Mouse (Mus musculus): ENCODE data around the gene Plekha5. TPM values are rescaled to one million over a fixed set of nuclear protein-coding genes. Genes with fewer than 3 reads are reported as not detected.
A peak's percentile ranks its signal among the peaks of the same experiment; 100 is the strongest.

The Plekha5 gene
- polyA plus RNA-seq, 1 experiment from 2014 or later: 45.4 TPM

- H3K4me2 ChIP-seq (replicated peaks; ENCODE audit: low read depth, low read length): no peak overlapping the region
- H3K4me1 ChIP-seq (ENCODE audit: insufficient read depth, low read length): no peaks in the 10 kb centered on the region
- 0 out of 2 replicates have a peak, but pooled peaks cover 6% of the 10 kb centered on the region for H3K36me3 ChIP-seq (ENCODE audit: insufficient read depth, low read length)
- 47% methylated on average over 3 of the region's 3 CpGs for WGBS
- ATAC-seq (ENCODE audit: low FRiP score, low TSS enrichment): no peak
- no peak overlapping the region for H3K27ac ChIP-seq (ENCODE audit: low read length)
- H3K4me3 ChIP-seq (ENCODE audit: low read length): no peak overlapping the region
- H3K27me3 ChIP-seq (ENCODE audit: insufficient read depth, low read length): no peaks in the 10 kb centered on the region
- no peaks in the 10 kb centered on the region for H3K9me3 ChIP-seq (ENCODE audit: low read length)
- no peak overlapping the region for H3K9ac ChIP-seq (replicated peaks; ENCODE audit: low read length)
Observed at GRCm38 (mm10) chr6:140605732-140606131, 181.9 kb downstream of the Plekha5 start.

- 0 out of 2 replicates have a peak, but pooled peaks cover 2% of the 10 kb centered on the region for H3K36me3 ChIP-seq (ENCODE audit: insufficient read depth, low read length)
- ATAC-seq (ENCODE audit: low FRiP score, low TSS enrichment): no peak
- 50% methylated on average over 10 of the region's 10 CpGs for WGBS
Observed at GRCm38 (mm10) chr6:140606534-140606933, 182.7 kb downstream of the Plekha5 start.

GRCm38 (mm10) chr6:140608666-140609065 is 184.8 kb downstream of the Plekha5 start:
- no peaks in the 10 kb centered on the region for H3K27me3 ChIP-seq (ENCODE audit: insufficient read depth, low read length)
- WGBS: 94% methylated on average over 6 of the region's 6 CpGs
- H3K9me3 ChIP-seq (ENCODE audit: low read length): no peaks in the 10 kb centered on the region
- no peaks in the 10 kb centered on the region for H3K36me3 ChIP-seq (ENCODE audit: insufficient read depth, low read length)
- ATAC-seq (ENCODE audit: low FRiP score, low TSS enrichment): no peak
- H3K27ac ChIP-seq (ENCODE audit: low read length): no peak overlapping the region
- no peak overlapping the region for H3K4me3 ChIP-seq (ENCODE audit: low read length)
- H3K4me1 ChIP-seq (ENCODE audit: insufficient read depth, low read length): peaks cover 3% of the 10 kb centered on the region; the same call in 1 of the 2 replicates
- no peak overlapping the region for H3K9ac ChIP-seq (replicated peaks; ENCODE audit: low read length)
- no peak overlapping the region for H3K4me2 ChIP-seq (replicated peaks; ENCODE audit: low read depth, low read length)

More at GRCm38 (mm10) chr6:140606534-140606933, 182.7 kb downstream of the Plekha5 start:
- Histone ChIP-seq H3K27me3 (ENCODE audit: insufficient read depth, low read length) (no peaks in the 10 kb centered on the region), H3K4me1 (ENCODE audit: insufficient read depth, low read length) (peaks cover 2% of the 10 kb centered on the region; the same call in 1 of the 2 replicates), H3K4me3 (ENCODE audit: low read length) (no peak overlapping the region), H3K4me2 (replicated peaks; ENCODE audit: low read depth, low read length) (no peak overlapping the region), H3K9me3 (ENCODE audit: low read length) (no peaks in the 10 kb centered on the region), H3K27ac (ENCODE audit: low read length) (no peak overlapping the region), H3K9ac (replicated peaks; ENCODE audit: low read length) (no peak overlapping the region)

GRCm38 (mm10) chr6:140609533-140609932 is 185.7 kb downstream of the Plekha5 start:
- ATAC-seq (ENCODE audit: low FRiP score, low TSS enrichment): no peak
- Histone ChIP-seq H3K9ac (replicated peaks; ENCODE audit: low read length) (no peak overlapping the region), H3K4me1 (ENCODE audit: insufficient read depth, low read length) (peaks cover 3% of the 10 kb centered on the region; the same call in 1 of the 2 replicates), H3K36me3 (ENCODE audit: insufficient read depth, low read length) (no peaks in the 10 kb centered on the region), H3K27ac (ENCODE audit: low read length) (no peak overlapping the region), H3K4me3 (ENCODE audit: low read length) (no peak overlapping the region), H3K4me2 (replicated peaks; ENCODE audit: low read depth, low read length) (no peak overlapping the region), H3K27me3 (ENCODE audit: insufficient read depth, low read length) (no peaks in the 10 kb centered on the region), H3K9me3 (ENCODE audit: low read length) (no peaks in the 10 kb centered on the region)
- 83% methylated on average over 4 of the region's 4 CpGs for WGBS

GRCm38 (mm10) chr6:140610117-140610516 is 186.3 kb downstream of the Plekha5 start:
- H3K4me3 ChIP-seq (ENCODE audit: low read length): no peak overlapping the region
- no peaks in the 10 kb centered on the region for H3K9me3 ChIP-seq (ENCODE audit: low read length)
- H3K27me3 ChIP-seq (ENCODE audit: insufficient read depth, low read length): no peaks in the 10 kb centered on the region
- H3K9ac ChIP-seq (replicated peaks; ENCODE audit: low read length): no peak overlapping the region
- no peak overlapping the region for H3K4me2 ChIP-seq (replicated peaks; ENCODE audit: low read depth, low read length)
- no peak for ATAC-seq (ENCODE audit: low FRiP score, low TSS enrichment)
- WGBS: 75% methylated on average over 5 of the region's 5 CpGs
- peaks cover 3% of the 10 kb centered on the region; the same call in 1 of the 2 replicates for H3K4me1 ChIP-seq (ENCODE audit: insufficient read depth, low read length)
- no peaks in the 10 kb centered on the region for H3K36me3 ChIP-seq (ENCODE audit: insufficient read depth, low read length)
- no peak overlapping the region for H3K27ac ChIP-seq (ENCODE audit: low read length)

- 64% methylated on average over 4 of the region's 4 CpGs for WGBS
- H3K4me3 ChIP-seq (ENCODE audit: low read length): no peak overlapping the region
- peaks cover 3% of the 10 kb centered on the region; the same call in 1 of the 2 replicates for H3K4me1 ChIP-seq (ENCODE audit: insufficient read depth, low read length)
- no peaks in the 10 kb centered on the region for H3K36me3 ChIP-seq (ENCODE audit: insufficient read depth, low read length)
- no peak overlapping the region for H3K27ac ChIP-seq (ENCODE audit: low read length)
- no peaks in the 10 kb centered on the region for H3K9me3 ChIP-seq (ENCODE audit: low read length)
- H3K9ac ChIP-seq (replicated peaks; ENCODE audit: low read length): no peak overlapping the region
- no peaks in the 10 kb centered on the region for H3K27me3 ChIP-seq (ENCODE audit: insufficient read depth, low read length)
- no peak overlapping the region for H3K4me2 ChIP-seq (replicated peaks; ENCODE audit: low read depth, low read length)
- no peak for ATAC-seq (ENCODE audit: low FRiP score, low TSS enrichment)
Observed at GRCm38 (mm10) chr6:140611282-140611681, 187.4 kb downstream of the Plekha5 start.

DNA sequence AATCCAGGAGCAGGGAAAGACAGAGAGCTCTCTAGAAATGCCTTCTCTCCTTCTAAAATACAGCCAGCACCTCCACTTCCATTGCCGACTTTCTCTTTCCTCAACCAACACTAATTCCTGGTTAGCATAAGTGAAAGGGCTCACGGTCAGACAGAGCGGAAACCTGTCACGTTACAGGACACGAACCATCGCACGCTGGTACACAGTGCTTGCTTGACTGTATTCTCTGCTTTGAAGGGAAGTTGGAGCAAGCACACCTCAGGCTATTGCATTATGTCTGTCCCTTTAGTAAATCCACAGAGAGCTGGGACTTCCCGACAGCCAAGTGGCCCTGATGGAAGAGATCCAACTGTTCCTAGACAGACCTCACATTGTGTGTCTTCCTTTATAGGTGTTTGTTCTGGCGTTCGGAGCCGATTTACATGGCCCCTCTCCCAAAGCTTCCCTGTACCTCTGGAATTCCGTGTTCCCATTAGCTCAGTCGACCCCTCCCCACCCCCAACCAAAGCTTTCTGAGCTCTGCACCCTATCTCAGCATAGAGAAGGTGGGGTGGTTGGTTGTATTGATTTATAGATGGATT is 188.1 kb downstream of the Plekha5 start:
- Histone ChIP-seq H3K4me2 (replicated peaks; ENCODE audit: low read depth, low read length) (no peak overlapping the region), H3K9me3 (ENCODE audit: low read length) (no peaks in the 10 kb centered on the region), H3K9ac (replicated peaks; ENCODE audit: low read length) (no peak overlapping the region), H3K27ac (ENCODE audit: low read length) (no peak overlapping the region), H3K4me3 (ENCODE audit: low read length) (no peak overlapping the region), H3K27me3 (ENCODE audit: insufficient read depth, low read length) (no peaks in the 10 kb centered on the region), H3K4me1 (ENCODE audit: insufficient read depth, low read length) (peaks cover 3% of the 10 kb centered on the region; the same call in 1 of the 2 replicates), H3K36me3 (ENCODE audit: insufficient read depth, low read length) (no peaks in the 10 kb centered on the region)
- no peak for ATAC-seq (ENCODE audit: low FRiP score, low TSS enrichment)
- WGBS: 68% methylated on average over 13 of the region's 13 CpGs

DNA sequence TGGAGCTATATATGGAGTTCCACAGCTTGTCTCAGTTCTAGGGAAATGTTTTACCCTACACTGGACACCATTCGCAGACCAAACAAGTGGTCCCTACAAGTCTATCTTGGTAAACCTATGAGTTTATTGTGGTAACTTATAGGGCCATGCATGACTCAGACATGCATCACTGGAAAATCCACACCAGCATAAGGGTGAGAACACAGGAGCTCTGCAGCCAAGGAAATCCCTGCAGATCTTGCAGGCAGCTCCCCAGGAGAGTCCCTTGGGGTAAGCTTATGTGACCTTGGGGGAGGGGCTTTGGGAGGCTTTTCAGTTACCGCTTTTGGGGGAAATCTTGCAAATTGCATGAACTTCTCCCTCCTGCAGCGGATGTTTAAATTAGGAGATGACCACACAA is 190.0 kb downstream of the Plekha5 start:
- Histone ChIP-seq H3K4me2 (replicated peaks; ENCODE audit: low read depth, low read length) (no peak overlapping the region), H3K4me3 (ENCODE audit: low read length) (no peak overlapping the region), H3K27ac (ENCODE audit: low read length) (no peak overlapping the region), H3K36me3 (ENCODE audit: insufficient read depth, low read length) (no peaks in the 10 kb centered on the region), H3K27me3 (ENCODE audit: insufficient read depth, low read length) (no peaks in the 10 kb centered on the region), H3K9me3 (ENCODE audit: low read length) (no peaks in the 10 kb centered on the region), H3K4me1 (ENCODE audit: insufficient read depth, low read length) (peaks cover 3% of the 10 kb centered on the region; the same call in 1 of the 2 replicates), H3K9ac (replicated peaks; ENCODE audit: low read length) (no peak overlapping the region)
- WGBS: 77% methylated on average over 3 of the region's 3 CpGs
- no peak for ATAC-seq (ENCODE audit: low FRiP score, low TSS enrichment)

DNA sequence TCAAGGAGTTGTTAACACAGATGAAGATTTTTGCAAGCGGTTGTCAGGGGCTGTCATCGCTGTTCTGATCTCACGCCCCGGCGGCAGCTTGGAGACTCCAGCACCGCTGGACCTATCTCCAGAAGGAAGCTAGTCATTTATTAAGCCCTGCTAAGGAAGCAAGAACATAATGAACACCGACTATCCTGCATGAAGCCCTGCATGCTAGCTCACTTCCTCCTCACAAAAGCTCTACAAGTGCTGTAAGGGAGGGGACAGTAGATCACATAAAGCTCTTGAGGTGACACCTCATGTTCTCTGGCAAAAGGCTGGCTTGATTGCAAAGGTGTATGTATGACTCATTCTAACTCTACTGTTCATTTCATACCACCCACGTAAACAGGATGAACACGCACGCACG is 190.9 kb downstream of the Plekha5 start:
- no peak overlapping the region for H3K4me3 ChIP-seq (ENCODE audit: low read length)
- H3K9ac ChIP-seq (replicated peaks; ENCODE audit: low read length): no peak overlapping the region
- ATAC-seq (ENCODE audit: low FRiP score, low TSS enrichment): 0 out of 2 replicates have a peak, but pooled peaks have one; percentile 43
- WGBS: 62% methylated on average over 11 of the region's 11 CpGs
- no peaks in the 10 kb centered on the region for H3K36me3 ChIP-seq (ENCODE audit: insufficient read depth, low read length)
- no peaks in the 10 kb centered on the region for H3K9me3 ChIP-seq (ENCODE audit: low read length)
- 0 out of 2 replicates have a peak overlapping the region, but pooled peaks have one; percentile 29 for H3K27ac ChIP-seq (ENCODE audit: low read length)
- no peaks in the 10 kb centered on the region for H3K27me3 ChIP-seq (ENCODE audit: insufficient read depth, low read length)
- H3K4me2 ChIP-seq (replicated peaks; ENCODE audit: low read depth, low read length): no peak overlapping the region
- H3K4me1 ChIP-seq (ENCODE audit: insufficient read depth, low read length): peaks cover 3% of the 10 kb centered on the region; the same call in 1 of the 2 replicates

DNA sequence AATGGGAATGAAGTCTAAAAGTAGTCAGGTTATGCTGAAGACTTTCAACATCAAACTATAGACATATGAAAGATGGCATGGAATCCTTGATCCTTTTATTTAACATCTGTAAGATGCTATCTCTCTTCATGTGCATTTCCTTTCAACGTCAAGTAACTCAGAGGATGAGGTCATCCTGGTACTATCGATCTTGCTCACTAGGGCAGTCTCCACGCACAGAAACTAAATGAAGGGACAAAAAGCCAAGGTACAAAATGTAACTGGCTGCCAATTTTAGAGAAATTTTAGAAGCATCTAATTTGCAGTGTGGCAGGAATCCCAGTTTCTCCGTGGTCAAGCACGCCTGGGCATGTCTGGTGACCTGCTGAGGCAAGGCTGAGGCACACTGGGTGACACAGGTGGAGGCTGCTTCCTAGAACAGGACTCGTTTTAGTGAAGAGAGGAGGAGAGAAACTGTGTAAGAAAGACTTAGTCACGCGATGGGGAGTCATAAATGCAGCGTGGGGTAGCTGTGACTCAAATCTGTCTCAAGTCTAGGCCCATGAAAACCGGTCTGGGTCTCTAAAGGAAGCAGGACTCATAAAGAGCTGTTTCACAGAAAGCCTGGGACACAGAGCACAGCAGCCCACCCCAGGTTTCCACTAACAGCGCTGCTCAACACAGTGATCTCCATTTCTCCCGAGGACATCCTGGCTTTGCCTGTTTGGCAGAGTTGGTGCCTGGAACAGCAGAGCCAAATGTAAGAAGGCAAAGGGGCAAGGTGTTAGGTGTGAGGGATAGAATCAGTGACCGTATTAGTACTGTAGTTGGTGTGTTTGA is 196.9 kb downstream of the Plekha5 start:
- Histone ChIP-seq H3K4me3 (ENCODE audit: low read length) (no peak overlapping the region), H3K9me3 (ENCODE audit: low read length) (no peaks in the 10 kb centered on the region), H3K9ac (replicated peaks; ENCODE audit: low read length) (no peak overlapping the region), H3K4me1 (ENCODE audit: insufficient read depth, low read length) (peaks cover 13% of the 10 kb centered on the region), H3K36me3 (ENCODE audit: insufficient read depth, low read length) (no peaks in the 10 kb centered on the region), H3K27ac (ENCODE audit: low read length) (no peak overlapping the region), H3K27me3 (ENCODE audit: insufficient read depth, low read length) (no peaks in the 10 kb centered on the region), H3K4me2 (replicated peaks; ENCODE audit: low read depth, low read length) (no peak overlapping the region)
- 64% methylated on average over 13 of the region's 13 CpGs for WGBS
- no peak for ATAC-seq (ENCODE audit: low FRiP score, low TSS enrichment)

Data from kidney, embryonic 16.5 days (tissue).